Mouse (Mus musculus): Measurements from ENCODE around the gene Nmrk2.

Gene Nmrk2

DNA sequence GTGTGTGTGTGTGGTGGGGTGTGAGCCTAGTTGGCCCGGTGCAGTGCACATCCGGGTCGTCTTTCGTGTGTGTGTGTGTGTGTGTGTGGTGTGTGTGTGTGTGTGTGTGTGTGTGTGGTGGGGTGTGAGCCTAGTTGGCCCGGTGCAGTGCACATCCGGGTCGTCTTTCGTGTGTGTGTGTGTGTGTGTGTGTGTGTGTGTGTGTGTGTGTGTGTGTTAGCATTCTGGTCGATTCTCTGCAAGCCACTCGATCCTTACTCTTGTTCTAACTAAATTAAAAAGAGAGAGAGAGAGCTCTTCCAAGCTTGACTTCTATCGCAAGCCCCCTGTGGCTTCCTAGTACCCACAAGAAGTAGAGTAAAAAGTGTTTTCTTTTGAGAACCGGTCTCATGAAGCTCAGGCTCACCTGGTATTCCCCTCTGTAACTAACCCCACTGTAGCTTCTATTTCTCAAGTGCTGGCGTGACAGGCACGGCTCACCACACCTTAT lies 32.4 kb downstream of the Nmrk2 start:
- CTCF ChIA-PET: interaction anchor here (0.6 to 1.1 kb wide), 8 partner anchors 10 to 579 kb away, joined by 3 to 4 read pairs (median 3); partner anchors contain the start of gene Abhd17a (in 1 of the 4)
- POLR2A ChIA-PET: interaction anchor here (0.5 to 9.8 kb wide), 33 partner anchors 9 to 1241 kb away, joined by 3 to 104 read pairs (median 4); partner anchors contain the start of genes Map2k2 (in 2 of the 4), Sgta (in 2 of the 4) and Eef2 (in 1 of the 4)

DNA sequence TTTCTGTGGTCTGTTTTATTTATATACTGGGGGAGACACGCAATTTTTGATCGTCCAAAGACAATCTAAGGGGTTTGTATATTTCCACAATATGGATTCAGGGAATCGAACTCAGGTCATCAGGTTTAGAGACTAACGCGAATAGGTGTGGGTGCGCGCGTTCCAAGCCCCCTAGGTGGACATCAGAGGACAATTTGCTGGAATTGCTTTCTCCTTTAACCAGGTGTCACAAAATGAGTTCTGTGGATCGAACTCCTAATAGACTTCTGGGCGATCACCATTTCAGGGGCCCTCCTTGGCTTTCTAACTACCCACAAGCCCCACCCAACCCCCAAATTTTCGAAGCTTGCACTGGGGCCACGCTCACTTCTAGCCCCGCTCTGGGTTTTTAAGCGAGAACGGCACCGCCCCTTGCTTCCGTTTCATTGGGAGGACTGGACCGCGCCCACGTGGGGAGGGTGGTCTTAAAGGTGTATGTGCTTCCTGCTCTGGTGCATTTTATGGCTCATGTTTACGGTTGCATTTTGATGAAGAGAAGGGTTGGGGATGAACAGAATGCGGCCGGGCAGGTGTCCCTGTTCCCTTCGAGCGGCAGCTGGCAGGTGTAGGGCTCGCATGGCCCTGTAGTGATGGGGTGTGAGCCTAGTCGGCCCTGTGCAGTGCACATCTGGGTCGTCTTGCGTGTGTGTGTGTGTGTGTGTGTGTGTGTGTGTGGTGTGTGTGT lies 33.2 kb downstream of the Nmrk2 start:
- POLR2A ChIA-PET: interaction anchor here in 2 of 4 experiments (0.9 to 9.8 kb wide), 24 partner anchors 7 to 492 kb away, joined by 3 to 104 read pairs (median 5); partner anchors contain the start of genes Eef2 (in 2 of the 2) and Map2k2 (in 2 of the 2)
- CTCF ChIA-PET: interaction anchor here in 2 of 4 experiments (0.6 to 1.1 kb wide), 2 partner anchors 11 to 42 kb away, joined by 3 read pairs; no protein-coding TSS in a partner anchor

DNA sequence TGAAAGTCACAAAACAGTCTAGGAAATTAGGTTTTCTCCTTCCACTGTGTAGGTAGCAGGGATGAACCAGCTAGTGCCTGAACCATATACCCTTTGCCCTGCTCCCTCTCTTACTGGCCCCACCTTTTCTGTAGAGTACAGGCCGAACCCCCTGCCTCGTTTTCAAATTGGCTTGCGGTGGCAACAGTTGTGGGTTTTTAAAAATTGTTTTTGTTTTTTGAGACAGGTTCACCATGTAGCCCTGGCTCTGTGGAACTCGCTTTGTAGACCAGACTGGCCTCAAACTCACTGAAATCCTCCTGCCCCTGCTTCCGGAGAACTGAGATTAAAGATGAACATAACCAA lies 33.8 kb downstream of the Nmrk2 start:
- ChIA-PET CTCF (interaction anchor here in 1 of 4 experiments (1.0 to 1.3 kb wide), 4 partner anchors 8 to 169 kb away, joined by 3 to 4 read pairs (median 3); partner anchors contain the start of genes Eef2 and Pip5k1c), POLR2A (interaction anchor here in 3 of 4 experiments (0.5 to 9.8 kb wide), 36 partner anchors 8 to 492 kb away, joined by 3 to 104 read pairs (median 5); partner anchors contain the start of genes Eef2 (in 3 of the 3), Map2k2 (in 3 of the 3), Gadd45b (in 2 of the 3) and Sgta (in 2 of the 3))

DNA sequence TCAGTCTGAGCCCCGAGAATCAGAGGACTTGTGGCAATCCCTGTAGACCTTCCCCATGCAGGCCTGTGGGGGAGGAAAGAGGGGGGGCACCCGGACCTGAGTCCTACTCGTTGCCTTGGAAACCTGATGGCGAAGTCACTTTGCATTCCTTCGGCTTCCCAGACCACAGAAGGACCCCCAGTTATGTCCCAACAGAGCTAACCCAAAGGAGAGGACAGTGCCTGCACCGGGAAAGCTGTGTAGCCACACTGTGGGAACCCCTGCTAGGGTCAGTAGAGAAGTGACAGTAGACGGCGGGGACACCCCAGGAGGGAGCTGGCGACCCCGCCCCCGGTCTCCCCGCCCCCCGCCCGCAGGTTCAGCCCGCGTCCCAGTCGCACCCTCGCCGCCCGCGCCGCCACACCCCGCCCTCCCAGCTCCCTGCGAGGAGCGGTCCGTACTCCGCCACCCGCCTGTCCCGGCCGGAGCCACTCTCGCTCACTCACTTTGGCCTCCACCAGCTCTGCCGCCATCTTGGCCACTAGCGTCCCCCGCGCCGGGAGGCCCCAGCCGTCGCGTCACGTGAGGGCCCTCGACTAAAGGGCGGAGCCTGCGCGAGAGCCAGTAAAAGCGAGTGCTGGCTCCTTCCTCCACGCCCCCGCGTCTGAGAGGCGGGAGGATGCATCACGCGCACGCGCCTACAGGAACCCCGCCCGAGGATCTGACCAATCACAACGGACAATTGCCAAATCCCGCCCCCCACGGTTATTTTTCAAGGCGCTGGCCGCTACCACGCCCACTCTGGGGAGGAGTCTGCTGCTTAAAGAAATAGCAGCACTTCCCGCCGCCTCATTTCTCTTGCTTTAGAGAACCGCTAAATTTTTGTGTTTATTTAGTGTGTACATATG lies 34.4 kb downstream of the Nmrk2 start, which contains the start of gene Pias4:
Gene Pias4, minus strand, starts transcription at position 724 of the 887 bp plus-strand sequence.
- POLR2A ChIA-PET: interaction anchor here (0.5 to 9.8 kb wide), 52 partner anchors 8 to 491 kb away, joined by 3 to 104 read pairs (median 4); partner anchors contain the start of genes Eef2 (in 3 of the 4), Map2k2 (in 3 of the 4), Gadd45b (in 2 of the 4) and Sgta (in 2 of the 4)
- CTCF ChIA-PET: interaction anchor here in 3 of 4 experiments (0.5 to 1.3 kb wide), 9 partner anchors 9 to 384 kb away, joined by 3 to 5 read pairs (median 3); partner anchors contain the start of genes Eef2 (in 1 of the 3), Gadd45b (in 1 of the 3) and Pip5k1c (in 1 of the 3)

DNA sequence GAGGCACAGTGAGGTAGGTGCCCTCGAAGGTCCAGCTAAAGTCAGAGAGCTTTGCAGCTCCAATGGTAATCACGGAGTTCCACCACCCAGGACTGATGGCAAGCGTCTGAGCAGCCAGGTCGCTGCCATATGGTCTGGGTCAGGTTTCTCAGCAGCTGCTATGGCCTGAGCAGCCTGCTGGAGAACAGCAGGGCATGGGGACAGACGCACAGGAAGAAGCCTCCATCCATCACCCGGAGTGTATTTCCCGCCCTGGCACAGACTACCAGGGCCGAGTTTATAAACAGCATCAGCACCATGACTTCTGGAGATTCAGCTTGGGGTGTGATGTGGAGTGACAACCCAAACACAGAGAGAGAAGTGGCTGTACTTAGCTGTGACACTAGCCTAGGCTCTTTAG lies 36.7 kb downstream of the Nmrk2 start:
- ChIA-PET POLR2A (interaction anchor here in 2 of 4 experiments (1.0 to 9.8 kb wide), 13 partner anchors 10 to 235 kb away, joined by 3 to 104 read pairs (median 10); partner anchors contain the start of genes Eef2 (in 2 of the 2), Gadd45b (in 1 of the 2) and Map2k2 (in 1 of the 2)), CTCF (no interaction called here)

DNA sequence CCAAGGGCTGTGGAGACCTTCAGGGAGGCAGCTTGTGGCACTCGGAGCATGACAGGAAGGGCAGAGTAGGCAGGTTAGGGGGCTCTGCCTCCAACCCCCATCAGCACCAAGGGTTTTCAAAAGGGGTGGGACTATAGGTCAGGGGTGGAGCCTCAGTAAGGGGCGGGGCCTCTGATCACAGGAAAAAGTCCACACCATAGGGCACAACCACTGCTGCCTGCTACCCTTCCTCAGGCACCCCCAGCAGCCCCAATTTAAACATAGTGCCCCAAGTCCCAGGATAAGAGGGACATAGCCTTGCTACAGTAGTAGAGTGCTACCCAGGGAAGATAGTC lies 39.6 kb downstream of the Nmrk2 start:
- POLR2A ChIA-PET: interaction anchor here in 3 of 4 experiments (0.7 to 9.8 kb wide), 24 partner anchors 7 to 348 kb away, joined by 3 to 104 read pairs (median 6); partner anchors contain the start of genes Eef2 (in 2 of the 3), Map2k2 (in 2 of the 3), 4930442H23Rik (in 1 of the 3) and Gadd45b (in 1 of the 3)

DNA sequence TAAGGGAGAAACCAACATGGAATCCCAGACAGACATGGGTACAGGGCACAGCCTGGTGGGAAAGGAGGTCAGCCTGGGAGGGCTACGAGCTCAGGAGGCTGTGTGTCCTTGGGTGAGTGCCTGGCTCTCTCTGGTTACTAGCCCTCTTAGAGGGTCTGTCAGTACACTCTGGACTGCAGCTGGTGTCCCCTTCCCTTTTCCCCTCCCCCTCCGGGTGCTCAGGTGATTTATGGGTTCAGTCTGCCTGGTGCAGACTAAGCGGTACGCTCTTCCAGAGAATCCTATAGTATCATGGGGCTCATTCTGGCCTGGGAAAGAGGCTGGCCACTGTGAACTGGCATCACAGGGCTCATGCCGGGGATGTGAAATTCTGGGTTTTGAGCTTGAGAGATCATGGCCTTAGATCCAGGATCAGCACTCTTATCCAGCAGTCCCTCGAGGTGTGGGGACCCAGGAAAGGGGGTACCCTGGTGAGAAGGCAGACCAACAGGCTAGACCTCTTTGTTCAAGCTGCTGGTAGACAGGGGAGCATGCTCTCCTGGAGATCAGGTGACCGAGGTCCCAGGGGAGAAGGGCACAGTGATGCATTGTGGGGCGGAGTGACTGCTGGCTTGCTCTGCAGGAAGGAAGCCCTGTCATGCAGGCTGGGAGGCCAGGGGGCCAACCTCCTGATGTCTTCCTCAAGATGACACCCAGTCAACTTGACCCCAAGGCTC lies 40.1 kb downstream of the Nmrk2 start:
- ChIA-PET CTCF (no interaction called here), POLR2A (interaction anchor here in 3 of 4 experiments (0.7 to 9.8 kb wide), 22 partner anchors 7 to 347 kb away, joined by 3 to 104 read pairs (median 6); partner anchors contain the start of genes Eef2 (in 2 of the 3), Map2k2 (in 2 of the 3) and 4930442H23Rik (in 1 of the 3))

More for the DNA sequence above, 39.6 kb downstream of the Nmrk2 start:
- CTCF ChIA-PET: interaction anchor here in 2 of 4 experiments (0.6 to 0.7 kb wide), 3 partner anchors 114 to 227 kb away, joined by 3 to 8 read pairs (median 4); partner anchors contain the start of gene Gm48552 (in 1 of the 2)

DNA sequence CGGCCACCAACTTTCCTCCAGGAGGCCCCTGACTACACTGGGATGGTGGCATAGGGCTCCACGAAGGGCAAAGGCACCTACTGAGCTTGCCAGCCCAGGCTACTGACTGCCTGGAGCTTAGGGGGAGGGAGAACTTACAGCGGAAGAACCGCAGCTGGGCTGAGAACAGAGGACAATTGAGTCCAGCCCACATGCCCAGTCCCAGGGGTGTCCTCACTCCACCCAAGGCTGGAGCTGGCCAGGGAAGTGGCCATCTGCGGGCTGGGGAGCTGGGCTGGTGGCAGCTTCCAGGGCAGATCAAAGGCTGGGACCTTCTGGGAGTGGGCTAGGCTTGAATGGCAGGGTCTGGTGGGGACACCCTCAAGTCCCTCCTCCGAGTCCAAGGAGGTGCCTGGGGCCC lies 47.1 kb downstream of the Nmrk2 start:
- POLR2A ChIA-PET: interaction anchor here (0.6 to 6.8 kb wide), 35 partner anchors 9 to 225 kb away, joined by 3 to 104 read pairs (median 5); partner anchors contain the start of genes Eef2 (in 4 of the 4), Gadd45b (in 2 of the 4), Pias4 (in 2 of the 4) and Pip5k1c (in 1 of the 4)

DNA sequence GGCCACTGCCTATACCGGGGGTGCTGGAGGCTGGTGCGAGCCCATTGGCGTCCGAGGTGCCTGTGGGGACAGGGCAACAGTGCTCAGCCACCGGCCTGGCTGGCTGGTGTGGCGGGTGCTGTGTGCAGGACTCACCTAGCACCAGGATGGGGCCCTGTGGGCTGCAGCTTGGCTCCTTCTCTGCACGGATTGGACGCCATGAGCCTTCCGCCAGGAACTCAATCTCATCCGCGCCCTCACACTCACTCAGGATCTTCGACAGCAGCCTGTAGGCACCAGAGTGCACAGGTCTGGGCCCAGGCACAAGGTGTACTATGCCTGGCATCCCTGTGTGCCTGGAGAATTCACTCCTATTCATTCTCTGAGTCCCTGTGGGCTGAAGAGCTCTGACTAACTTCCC lies 47.5 kb downstream of the Nmrk2 start:
- CTCF ChIA-PET: interaction anchor here in 2 of 4 experiments (0.8 to 1.8 kb wide), 5 partner anchors 11 to 273 kb away, joined by 3 to 5 read pairs (median 4); no protein-coding TSS in a partner anchor
- POLR2A ChIA-PET: interaction anchor here (0.6 to 6.8 kb wide), 27 partner anchors 9 to 225 kb away, joined by 3 to 104 read pairs (median 6); partner anchors contain the start of genes Eef2 (in 4 of the 4), Gadd45b (in 2 of the 4), Pias4 (in 2 of the 4) and Pip5k1c (in 1 of the 4)

More for the DNA sequence above, 47.1 kb downstream of the Nmrk2 start:
- CTCF ChIA-PET: interaction anchor here in 3 of 4 experiments (0.5 to 1.8 kb wide), 8 partner anchors 11 to 274 kb away, joined by 3 to 5 read pairs (median 4); partner anchors contain the start of gene Map2k2 (in 1 of the 3)

DNA sequence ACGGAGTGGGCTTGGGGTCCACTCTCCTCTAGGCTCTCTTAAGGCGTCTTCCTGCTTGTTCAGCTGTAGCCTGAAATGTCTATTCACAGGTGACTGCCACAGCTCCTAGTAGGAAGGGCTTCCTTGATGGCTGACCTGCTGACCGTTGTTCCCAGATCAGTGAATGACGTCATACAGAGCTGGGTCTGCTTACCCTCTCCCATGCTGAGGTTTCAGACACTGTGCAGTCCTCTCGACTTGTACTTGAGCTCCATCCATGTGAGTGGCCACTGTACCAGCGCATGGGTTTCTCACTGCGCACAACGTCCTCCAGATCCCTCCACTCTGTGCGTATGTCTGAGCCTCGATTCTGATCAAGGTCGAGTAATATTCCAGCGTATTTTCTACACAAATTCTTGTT lies 49.2 kb downstream of the Nmrk2 start:
- ChIA-PET POLR2A (interaction anchor here in 3 of 4 experiments (0.6 to 6.8 kb wide), 31 partner anchors 8 to 530 kb away, joined by 3 to 104 read pairs (median 5); partner anchors contain the start of genes Eef2 (in 2 of the 3), Map2k2 (in 2 of the 3), Pias4 (in 2 of the 3) and Csnk1g2 (in 1 of the 3)), CTCF (interaction anchor here in 1 of 4 experiments (1.4 kb wide), 1 partner anchor 9 kb away, joined by 4 read pairs; no protein-coding TSS in a partner anchor)

DNA sequence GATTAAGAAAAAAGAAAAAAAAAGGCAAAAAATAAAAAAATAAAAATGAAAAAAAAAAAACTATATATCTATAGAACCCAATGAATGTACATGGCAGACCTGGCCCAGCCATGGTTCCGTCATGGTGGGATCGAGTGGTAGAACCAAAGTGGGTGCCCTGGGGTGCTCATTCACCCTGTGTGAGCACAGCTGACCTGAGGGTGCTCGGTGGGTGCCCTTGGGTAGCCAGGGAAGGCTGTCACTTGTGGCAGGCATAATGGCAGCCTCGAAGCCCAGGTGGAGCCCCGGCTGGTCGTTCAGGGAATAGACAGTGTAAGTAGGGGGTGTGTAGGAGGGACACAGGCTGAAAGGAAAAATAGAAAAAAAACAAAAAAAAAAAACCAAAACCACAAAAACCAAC lies 50.6 kb downstream of the Nmrk2 start:
- ChIA-PET CTCF (interaction anchor here in 2 of 4 experiments (0.6 to 0.9 kb wide), 6 partner anchors 8 to 133 kb away, joined by 3 to 4 read pairs (median 3); no protein-coding TSS in a partner anchor), POLR2A (interaction anchor here (0.6 to 6.8 kb wide), 24 partner anchors 8 to 385 kb away, joined by 3 to 104 read pairs (median 4); partner anchors contain the start of genes Pias4 (in 2 of the 4) and Map2k2 (in 1 of the 4))

Measured in embryonic stem cell, embryonic (primary cell).